Mouse (Mus musculus): ENCODE results near the gene Mrs2. TPM values are rescaled to one million over a fixed set of nuclear protein-coding genes. Genes with fewer than 3 reads are reported as not detected.

Gene Mrs2
- polyA plus RNA-seq, 1 experiment from 2014 or later = 21.1 TPM

- H3K4me3 ChIP-seq (ENCODE audit: low read depth, low read length) = peak overlapping the region; percentile 36
- H3K4me2 ChIP-seq = peak overlapping the region; percentile 63
- no peak overlapping the region for H3K27ac ChIP-seq (ENCODE audit: low read depth, low read length)
- ATAC-seq (replicated peaks; ENCODE audit: insufficient number of reproducible peaks, low FRiP score, low TSS enrichment) = no peak
- 0 out of 2 replicates have a peak, but pooled peaks cover 2% of the 10 kb centered on the region for H3K27me3 ChIP-seq (ENCODE audit: control insufficient read depth, insufficient read depth, low read length)
- H3K36me3 ChIP-seq (ENCODE audit: control insufficient read depth, insufficient read depth, low read length) = no peaks in the 10 kb centered on the region
- 31% methylated on average over 5 of the region's 5 CpGs for WGBS (ENCODE audit: insufficient replicate concordance)
- no peaks in the 10 kb centered on the region for H3K9me3 ChIP-seq (replicated peaks; ENCODE audit: control insufficient read depth, low read length)
- H3K9ac ChIP-seq (ENCODE audit: low read depth, low read length) = peak overlapping the region; percentile 28; the same call in 1 of the 2 replicates
- H3K4me1 ChIP-seq (ENCODE audit: control insufficient read depth, insufficient read depth, low read length) = no peaks in the 10 kb centered on the region
Observed at GRCm38 (mm10) chr13:24965846-24966201, 54.4 kb downstream of the Mrs2 start.

- ATAC-seq (replicated peaks; ENCODE audit: insufficient number of reproducible peaks, low FRiP score, low TSS enrichment) = no peak
- Histone ChIP-seq H3K27me3 (ENCODE audit: control insufficient read depth, insufficient read depth, low read length) (0 out of 2 replicates have a peak, but pooled peaks cover 2% of the 10 kb centered on the region), H3K9ac (ENCODE audit: low read depth, low read length) (peak overlapping the region; percentile 28; the same call in 1 of the 2 replicates), H3K4me3 (ENCODE audit: low read depth, low read length) (peak overlapping the region; percentile 36), H3K4me2 (peak overlapping the region; percentile 63), H3K36me3 (ENCODE audit: control insufficient read depth, insufficient read depth, low read length) (no peaks in the 10 kb centered on the region), H3K4me1 (ENCODE audit: control insufficient read depth, insufficient read depth, low read length) (no peaks in the 10 kb centered on the region), H3K9me3 (replicated peaks; ENCODE audit: control insufficient read depth, low read length) (no peaks in the 10 kb centered on the region), H3K27ac (ENCODE audit: low read depth, low read length) (no peak overlapping the region)
- 19% methylated on average over 15 of the region's 15 CpGs for WGBS (ENCODE audit: insufficient replicate concordance)
Observed at GRCm38 (mm10) chr13:24965130-24965845, 54.9 kb downstream of the Mrs2 start.

- Histone ChIP-seq H3K36me3 (ENCODE audit: control insufficient read depth, insufficient read depth, low read length) (no peaks in the 10 kb centered on the region), H3K4me3 (ENCODE audit: low read depth, low read length) (no peak overlapping the region), H3K4me2 (no peak overlapping the region), H3K27ac (ENCODE audit: low read depth, low read length) (no peak overlapping the region), H3K9me3 (replicated peaks; ENCODE audit: control insufficient read depth, low read length) (no peaks in the 10 kb centered on the region), H3K4me1 (ENCODE audit: control insufficient read depth, insufficient read depth, low read length) (no peaks in the 10 kb centered on the region), H3K27me3 (ENCODE audit: control insufficient read depth, insufficient read depth, low read length) (0 out of 2 replicates have a peak, but pooled peaks cover 2% of the 10 kb centered on the region), H3K9ac (ENCODE audit: low read depth, low read length) (no peak overlapping the region)
- ATAC-seq (replicated peaks; ENCODE audit: insufficient number of reproducible peaks, low FRiP score, low TSS enrichment) = no peak
- 70% methylated on average over 8 of the region's 8 CpGs for WGBS (ENCODE audit: insufficient replicate concordance)
Observed at GRCm38 (mm10) chr13:24962119-24962518, 58.1 kb downstream of the Mrs2 start.

GRCm38 (mm10) chr13:24960084-24960483, 60.1 kb downstream of the Mrs2 start:
- WGBS (ENCODE audit: insufficient replicate concordance) = 72% methylated on average over 3 of the region's 3 CpGs
- Histone ChIP-seq H3K4me2 (no peak overlapping the region), H3K9ac (ENCODE audit: low read depth, low read length) (no peak overlapping the region), H3K4me1 (ENCODE audit: control insufficient read depth, insufficient read depth, low read length) (no peaks in the 10 kb centered on the region), H3K36me3 (ENCODE audit: control insufficient read depth, insufficient read depth, low read length) (no peaks in the 10 kb centered on the region), H3K4me3 (ENCODE audit: low read depth, low read length) (no peak overlapping the region), H3K27me3 (ENCODE audit: control insufficient read depth, insufficient read depth, low read length) (peaks cover 4% of the 10 kb centered on the region; the same call in 1 of the 2 replicates), H3K9me3 (replicated peaks; ENCODE audit: control insufficient read depth, low read length) (no peaks in the 10 kb centered on the region), H3K27ac (ENCODE audit: low read depth, low read length) (no peak overlapping the region)
- ATAC-seq (replicated peaks; ENCODE audit: insufficient number of reproducible peaks, low FRiP score, low TSS enrichment) = no peak

- Histone ChIP-seq H3K4me3 (ENCODE audit: low read depth, low read length) (no peak overlapping the region), H3K9ac (ENCODE audit: low read depth, low read length) (no peak overlapping the region), H3K4me1 (ENCODE audit: control insufficient read depth, insufficient read depth, low read length) (no peaks in the 10 kb centered on the region), H3K4me2 (no peak overlapping the region), H3K9me3 (replicated peaks; ENCODE audit: control insufficient read depth, low read length) (no peaks in the 10 kb centered on the region), H3K36me3 (ENCODE audit: control insufficient read depth, insufficient read depth, low read length) (no peaks in the 10 kb centered on the region), H3K27me3 (ENCODE audit: control insufficient read depth, insufficient read depth, low read length) (peaks cover 6% of the 10 kb centered on the region), H3K27ac (ENCODE audit: low read depth, low read length) (no peak overlapping the region)
- ATAC-seq (replicated peaks; ENCODE audit: insufficient number of reproducible peaks, low FRiP score, low TSS enrichment) = no peak
- WGBS (ENCODE audit: insufficient replicate concordance) = 84% methylated on average over 11 of the region's 11 CpGs
Observed at GRCm38 (mm10) chr13:24958671-24959070, 61.5 kb downstream of the Mrs2 start.

- Histone ChIP-seq H3K4me3 (ENCODE audit: low read depth, low read length) (no peak overlapping the region), H3K9ac (ENCODE audit: low read depth, low read length) (no peak overlapping the region), H3K4me2 (no peak overlapping the region), H3K27ac (ENCODE audit: low read depth, low read length) (no peak overlapping the region), H3K9me3 (replicated peaks; ENCODE audit: control insufficient read depth, low read length) (no peaks in the 10 kb centered on the region), H3K4me1 (ENCODE audit: control insufficient read depth, insufficient read depth, low read length) (no peaks in the 10 kb centered on the region; the same call in 1 of the 2 replicates), H3K36me3 (ENCODE audit: control insufficient read depth, insufficient read depth, low read length) (no peaks in the 10 kb centered on the region), H3K27me3 (ENCODE audit: control insufficient read depth, insufficient read depth, low read length) (peaks cover 6% of the 10 kb centered on the region)
- ATAC-seq (replicated peaks; ENCODE audit: insufficient number of reproducible peaks, low FRiP score, low TSS enrichment) = no peak
- 5% methylated on average over 10 of the region's 10 CpGs for WGBS (ENCODE audit: insufficient replicate concordance)
Observed at GRCm38 (mm10) chr13:24955500-24955899, 64.7 kb downstream of the Mrs2 start.

- H3K9ac ChIP-seq (ENCODE audit: low read depth, low read length) = no peak overlapping the region
- no peak overlapping the region for H3K4me2 ChIP-seq
- H3K4me1 ChIP-seq (ENCODE audit: control insufficient read depth, insufficient read depth, low read length) = no peaks in the 10 kb centered on the region; the same call in 1 of the 2 replicates
- H3K4me3 ChIP-seq (ENCODE audit: low read depth, low read length) = no peak overlapping the region
- no peaks in the 10 kb centered on the region for H3K9me3 ChIP-seq (replicated peaks; ENCODE audit: control insufficient read depth, low read length)
- no peak for ATAC-seq (replicated peaks; ENCODE audit: insufficient number of reproducible peaks, low FRiP score, low TSS enrichment)
- WGBS (ENCODE audit: insufficient replicate concordance) = 32% methylated on average over 11 of the region's 11 CpGs
- peaks cover 6% of the 10 kb centered on the region for H3K27me3 ChIP-seq (ENCODE audit: control insufficient read depth, insufficient read depth, low read length)
- no peak overlapping the region for H3K27ac ChIP-seq (ENCODE audit: low read depth, low read length)
- H3K36me3 ChIP-seq (ENCODE audit: control insufficient read depth, insufficient read depth, low read length) = no peaks in the 10 kb centered on the region
Observed at GRCm38 (mm10) chr13:24955091-24955490, 65.1 kb downstream of the Mrs2 start.

GRCm38 (mm10) chr13:24952659-24953058, 67.5 kb downstream of the Mrs2 start:
- Histone ChIP-seq H3K9me3 (replicated peaks; ENCODE audit: control insufficient read depth, low read length) (no peaks in the 10 kb centered on the region), H3K36me3 (ENCODE audit: control insufficient read depth, insufficient read depth, low read length) (no peaks in the 10 kb centered on the region), H3K9ac (ENCODE audit: low read depth, low read length) (no peak overlapping the region), H3K4me3 (ENCODE audit: low read depth, low read length) (no peak overlapping the region), H3K27me3 (ENCODE audit: control insufficient read depth, insufficient read depth, low read length) (peaks cover 6% of the 10 kb centered on the region), H3K27ac (ENCODE audit: low read depth, low read length) (no peak overlapping the region), H3K4me1 (ENCODE audit: control insufficient read depth, insufficient read depth, low read length) (no peaks in the 10 kb centered on the region; the same call in 1 of the 2 replicates), H3K4me2 (no peak overlapping the region)
- 73% methylated on average over 7 of the region's 7 CpGs for WGBS (ENCODE audit: insufficient replicate concordance)
- ATAC-seq (replicated peaks; ENCODE audit: insufficient number of reproducible peaks, low FRiP score, low TSS enrichment) = no peak

- Histone ChIP-seq H3K9me3 (replicated peaks; ENCODE audit: control insufficient read depth, low read length) (no peaks in the 10 kb centered on the region), H3K36me3 (ENCODE audit: control insufficient read depth, insufficient read depth, low read length) (no peaks in the 10 kb centered on the region), H3K4me1 (ENCODE audit: control insufficient read depth, insufficient read depth, low read length) (no peaks in the 10 kb centered on the region; the same call in 1 of the 2 replicates), H3K27ac (ENCODE audit: low read depth, low read length) (no peak overlapping the region), H3K27me3 (ENCODE audit: control insufficient read depth, insufficient read depth, low read length) (no peaks in the 10 kb centered on the region), H3K4me2 (no peak overlapping the region), H3K9ac (ENCODE audit: low read depth, low read length) (no peak overlapping the region), H3K4me3 (ENCODE audit: low read depth, low read length) (no peak overlapping the region)
- WGBS (ENCODE audit: insufficient replicate concordance) = 85% methylated on average over 6 of the region's 6 CpGs
- ATAC-seq (replicated peaks; ENCODE audit: insufficient number of reproducible peaks, low FRiP score, low TSS enrichment) = no peak
Observed at GRCm38 (mm10) chr13:24948870-24949269, 71.3 kb downstream of the Mrs2 start.

All from heart, embryonic 11.5 days (tissue).